Mouse (Mus musculus) embryonic facial prominence, embryonic 15.5 days (tissue): ENCODE measurements at regions not wholly inside any gene's neighbourhood (a gene's known extent, or its start where the extent isn't known, plus 50 kb on each side); places are given as distances from the start of the nearest gene placed in this dataset.
A peak's percentile ranks its signal among the peaks of the same experiment; 100 is the strongest.

Source experiments
- ATAC-seq: fragments of 200-750 bp; cut with Nextera tagmentation; 2 replicates; pipeline ENCODE4 v1.8.0; 2017; ENCODE audit warnings: low read depth, moderate TSS enrichment; ENCODE audit not compliant: insufficient number of reproducible peaks, low FRiP score, low TSS enrichment
- H3K27ac ChIP-seq: fragments of 300-500 bp; sonication (generic); replicated peaks from 2 replicates; pipeline ENCODE4 v1.5.1; 2015; ENCODE audit warnings: mild to moderate bottlenecking, inconsistent platforms
- H3K27me3 ChIP-seq: fragments of 300-500 bp; sonication (generic); 2 replicates; pipeline ENCODE4 v1.6.1; 2015; ENCODE audit warnings: inconsistent platforms
- H3K36me3 ChIP-seq: fragments of 300-500 bp; sonication (generic); 2 replicates; pipeline ENCODE4 v1.6.1; 2015; ENCODE audit warnings: mild to moderate bottlenecking, inconsistent platforms
- H3K4me1 ChIP-seq: fragments of 300-500 bp; sonication (generic); 2 replicates; pipeline ENCODE4 v1.6.1; 2015; ENCODE audit warnings: inconsistent platforms
- H3K4me2 ChIP-seq: fragments of 300-500 bp; sonication (generic); replicated peaks from 2 replicates; pipeline ENCODE4 v1.6.1; 2015; ENCODE audit warnings: mild to moderate bottlenecking, inconsistent platforms
- H3K4me3 ChIP-seq: fragments of 300-500 bp; sonication (generic); replicated peaks from 2 replicates; pipeline ENCODE4 v1.5.1; 2015; ENCODE audit warnings: mild to moderate bottlenecking, inconsistent platforms
- H3K9ac ChIP-seq: fragments of 300-500 bp; sonication (generic); 2 replicates; pipeline ENCODE4 v1.6.1; 2015; ENCODE audit warnings: inconsistent platforms
- H3K9me3 ChIP-seq: fragments of 300-500 bp; sonication (generic); replicated peaks from 2 replicates; pipeline ENCODE4 v1.6.1; 2016; ENCODE audit warnings: inconsistent platforms
- WGBS: fragments of 180-500 bp; shearing (Covaris S2); methylation state at CpG from one replicate; pipeline ENCODE4 v1.1.7; 2015; 5-methylcytosine and 5-hydroxymethylcytosine counted together

DNA sequence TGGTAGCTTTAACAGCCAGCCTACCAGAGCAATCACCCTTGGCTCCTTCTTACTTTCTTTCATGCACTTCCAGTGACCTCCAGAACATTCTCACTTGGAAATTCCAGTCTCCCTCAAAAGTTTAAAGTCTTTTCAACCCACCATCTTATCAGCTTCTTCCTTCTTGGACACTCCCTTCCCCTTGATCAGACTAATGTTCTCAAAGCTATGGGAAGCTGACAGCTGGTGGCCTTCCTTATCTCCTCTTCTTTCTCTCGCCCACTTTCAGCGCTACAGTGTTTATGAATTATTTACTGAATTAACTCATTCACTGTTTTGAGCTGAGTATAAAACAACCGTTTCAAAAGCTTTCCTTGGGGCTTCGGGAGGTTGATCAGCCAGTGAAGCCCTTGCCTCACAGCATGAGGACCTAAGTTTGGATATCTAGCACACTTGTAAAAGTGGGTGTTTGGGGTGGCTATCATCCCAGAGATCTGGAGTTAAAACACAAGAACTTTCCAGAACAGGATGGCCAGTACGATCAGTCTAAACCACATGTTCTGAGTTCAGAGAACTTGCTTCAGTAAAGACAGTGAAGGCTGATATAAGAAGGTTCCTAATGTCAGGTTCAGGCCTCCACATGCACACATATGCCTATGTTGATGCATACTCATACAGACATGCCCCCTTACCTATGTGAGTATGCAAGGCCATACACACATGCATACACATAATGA lies 59.7 kb upstream of the Ikzf2 start:
- ATAC-seq, result no peak
- no peak overlapping the region for H3K9ac ChIP-seq
- H3K4me2 ChIP-seq, result no peak overlapping the region
- H3K36me3 ChIP-seq, result no peaks in the 10 kb centered on the region
- no peaks in the 10 kb centered on the region for H3K4me1 ChIP-seq
- H3K27me3 ChIP-seq, result no peaks in the 10 kb centered on the region
- H3K27ac ChIP-seq, result no peak overlapping the region
- no peaks in the 10 kb centered on the region for H3K9me3 ChIP-seq
- 88% methylated on average over 5 of the region's 5 CpGs for WGBS
- no peak overlapping the region for H3K4me3 ChIP-seq

DNA sequence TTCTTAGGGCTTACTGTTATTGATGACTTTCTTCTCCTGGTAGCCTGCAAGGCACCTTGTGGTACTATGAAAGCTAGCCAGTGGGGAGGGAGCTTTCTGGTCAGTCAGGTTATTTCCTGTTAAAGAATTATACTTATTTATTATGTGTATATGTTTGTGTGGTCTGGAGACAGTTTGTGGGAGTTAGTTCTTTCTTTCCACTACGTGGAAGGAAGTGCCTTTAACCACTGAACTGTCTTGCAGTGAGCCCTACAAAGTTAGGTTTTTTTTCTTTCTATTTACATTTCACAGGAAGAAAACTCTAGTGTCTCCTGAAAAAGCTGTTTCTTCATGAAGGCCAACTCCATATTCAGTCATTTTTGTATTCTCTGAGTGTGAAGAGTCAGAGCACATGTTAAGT lies 65.7 kb upstream of the Ikzf2 start:
- H3K4me3 ChIP-seq, result no peak overlapping the region
- no peak for ATAC-seq
- no peak overlapping the region for H3K27ac ChIP-seq
- no peak overlapping the region for H3K9ac ChIP-seq
- H3K4me1 ChIP-seq, result no peaks in the 10 kb centered on the region
- H3K36me3 ChIP-seq, result no peaks in the 10 kb centered on the region
- H3K4me2 ChIP-seq, result no peak overlapping the region
- no peaks in the 10 kb centered on the region for H3K27me3 ChIP-seq
- 82% methylated on average over 1 of the region's 1 CpGs for WGBS
- no peaks in the 10 kb centered on the region for H3K9me3 ChIP-seq

DNA sequence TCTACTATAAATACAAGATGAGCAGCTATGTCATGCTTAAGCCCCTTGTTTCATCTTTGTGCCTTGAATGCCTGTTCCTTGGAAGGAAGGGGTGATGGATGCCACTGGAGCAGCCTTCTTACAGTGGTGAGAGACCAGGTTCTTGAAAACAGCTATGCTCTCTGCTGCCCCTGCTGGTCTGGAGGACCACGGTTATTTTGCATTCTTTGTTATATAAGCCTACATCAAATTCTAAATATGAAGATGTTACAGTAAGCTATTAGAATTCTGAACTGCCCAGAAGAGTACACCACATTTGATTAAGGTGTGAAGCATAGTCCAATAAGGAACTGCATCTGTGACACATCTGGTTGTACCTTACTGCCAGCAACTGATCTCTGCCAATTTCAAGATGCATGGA lies 69.1 kb upstream of the Spag16 start:
- Histone ChIP-seq H3K27me3 (no peaks in the 10 kb centered on the region), H3K9me3 (no peaks in the 10 kb centered on the region), H3K9ac (no peak overlapping the region), H3K27ac (no peak overlapping the region), H3K4me3 (no peak overlapping the region), H3K4me1 (no peaks in the 10 kb centered on the region), H3K36me3 (no peaks in the 10 kb centered on the region), H3K4me2 (no peak overlapping the region)
- no peak for ATAC-seq
- 85% methylated on average over 1 of the region's 1 CpGs for WGBS

GRCm38 (mm10) chr1:69759544-69759943 lies 67.2 kb upstream of the Spag16 start:
- H3K27me3 ChIP-seq, result no peaks in the 10 kb centered on the region
- ATAC-seq, result no peak

GRCm38 (mm10) chr1:69768714-69769113 lies 58.1 kb upstream of the Spag16 start:
- Histone ChIP-seq H3K9ac (no peak overlapping the region), H3K9me3 (no peaks in the 10 kb centered on the region), H3K4me2 (no peak overlapping the region), H3K27me3 (no peaks in the 10 kb centered on the region), H3K4me3 (no peak overlapping the region), H3K27ac (no peak overlapping the region), H3K4me1 (no peaks in the 10 kb centered on the region), H3K36me3 (no peaks in the 10 kb centered on the region)
- ATAC-seq, result no peak
- 49% methylated on average over 11 of the region's 11 CpGs for WGBS

More at GRCm38 (mm10) chr1:69759544-69759943, 67.2 kb upstream of the Spag16 start:
- H3K4me2 ChIP-seq, result peak overlapping the region; percentile 31
- no peak overlapping the region for H3K9ac ChIP-seq
- H3K9me3 ChIP-seq, result no peaks in the 10 kb centered on the region
- no peaks in the 10 kb centered on the region for H3K36me3 ChIP-seq
- 38% methylated on average over 13 of the region's 13 CpGs for WGBS
- H3K27ac ChIP-seq, result no peak overlapping the region
- H3K4me1 ChIP-seq, result no peaks in the 10 kb centered on the region
- 0 out of 2 replicates have a peak overlapping the region, but pooled peaks have one; percentile 12 for H3K4me3 ChIP-seq

DNA sequence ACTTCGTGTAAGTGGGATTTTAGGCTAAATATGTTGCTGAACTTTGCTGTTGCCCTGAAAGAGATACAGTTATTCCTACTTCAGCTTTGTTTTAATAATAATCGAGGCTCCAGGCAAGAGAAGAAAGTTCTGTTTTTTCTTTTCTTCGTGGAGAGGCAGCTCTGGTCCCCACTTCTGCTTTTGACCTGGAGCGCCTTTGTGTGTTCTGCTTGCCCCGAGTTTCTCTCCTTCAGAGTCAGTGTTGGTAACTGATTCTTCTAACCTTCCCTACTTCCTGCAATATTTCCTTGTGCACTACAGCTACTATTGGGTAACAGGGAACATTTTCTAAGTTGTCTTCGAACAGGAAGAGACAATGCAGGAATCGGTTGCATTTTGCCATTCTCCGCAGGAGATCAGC lies 56.6 kb upstream of the Spag16 start:
- no peak overlapping the region for H3K4me3 ChIP-seq
- no peaks in the 10 kb centered on the region for H3K27me3 ChIP-seq
- WGBS, result 79% methylated on average over 8 of the region's 8 CpGs
- no peak overlapping the region for H3K27ac ChIP-seq
- ATAC-seq, result no peak
- H3K9ac ChIP-seq, result no peak overlapping the region
- no peaks in the 10 kb centered on the region for H3K9me3 ChIP-seq
- no peaks in the 10 kb centered on the region for H3K36me3 ChIP-seq
- H3K4me2 ChIP-seq, result no peak overlapping the region
- H3K4me1 ChIP-seq, result no peaks in the 10 kb centered on the region

- Histone ChIP-seq H3K4me1 (no peaks in the 10 kb centered on the region), H3K27me3 (no peaks in the 10 kb centered on the region), H3K36me3 (no peaks in the 10 kb centered on the region), H3K9ac (no peak overlapping the region), H3K9me3 (no peaks in the 10 kb centered on the region), H3K4me3 (no peak overlapping the region), H3K27ac (no peak overlapping the region), H3K4me2 (no peak overlapping the region)
- ATAC-seq, result no peak
- 78% methylated on average over 2 of the region's 2 CpGs for WGBS
Measured at GRCm38 (mm10) chr1:69771436-69771835, 55.3 kb upstream of the Spag16 start.

GRCm38 (mm10) chr1:69775589-69775988 lies 51.2 kb upstream of the Spag16 start:
- no peaks in the 10 kb centered on the region for H3K4me1 ChIP-seq
- H3K4me3 ChIP-seq, result no peak overlapping the region
- H3K4me2 ChIP-seq, result no peak overlapping the region
- H3K27me3 ChIP-seq, result no peaks in the 10 kb centered on the region
- no peak overlapping the region for H3K9ac ChIP-seq
- H3K27ac ChIP-seq, result no peak overlapping the region
- 67% methylated on average over 4 of the region's 4 CpGs for WGBS
- no peaks in the 10 kb centered on the region for H3K36me3 ChIP-seq
- no peaks in the 10 kb centered on the region for H3K9me3 ChIP-seq
- ATAC-seq, result no peak
